Mouse (Mus musculus) gastrocnemius, adult 18-20 months (tissue): ENCODE results near the gene Gpr162. TPM values are rescaled to one million over a fixed set of nuclear protein-coding genes. Genes with fewer than 3 reads are reported as not detected.
"Not testable (repeated sequence)": the region's sequence is repeated elsewhere in the genome, so short reads cannot be mapped to it uniquely, and the experiment has no call there.

Source experiments
- DNase-seq: peaks from one replicate; pipeline ENCODE4 v3.0.0; 2021; ENCODE audit warnings: low spot score
- total RNA-seq, 2 experiments: library from RNA; stranded (reverse); gene quantifications; 2 replicates each; pipeline ENCODE4 v1.2.3; 2021

The Gpr162 gene
- total RNA-seq, 2 experiments from 2014 or later, result 0.09 to 0.21 TPM

DNA sequence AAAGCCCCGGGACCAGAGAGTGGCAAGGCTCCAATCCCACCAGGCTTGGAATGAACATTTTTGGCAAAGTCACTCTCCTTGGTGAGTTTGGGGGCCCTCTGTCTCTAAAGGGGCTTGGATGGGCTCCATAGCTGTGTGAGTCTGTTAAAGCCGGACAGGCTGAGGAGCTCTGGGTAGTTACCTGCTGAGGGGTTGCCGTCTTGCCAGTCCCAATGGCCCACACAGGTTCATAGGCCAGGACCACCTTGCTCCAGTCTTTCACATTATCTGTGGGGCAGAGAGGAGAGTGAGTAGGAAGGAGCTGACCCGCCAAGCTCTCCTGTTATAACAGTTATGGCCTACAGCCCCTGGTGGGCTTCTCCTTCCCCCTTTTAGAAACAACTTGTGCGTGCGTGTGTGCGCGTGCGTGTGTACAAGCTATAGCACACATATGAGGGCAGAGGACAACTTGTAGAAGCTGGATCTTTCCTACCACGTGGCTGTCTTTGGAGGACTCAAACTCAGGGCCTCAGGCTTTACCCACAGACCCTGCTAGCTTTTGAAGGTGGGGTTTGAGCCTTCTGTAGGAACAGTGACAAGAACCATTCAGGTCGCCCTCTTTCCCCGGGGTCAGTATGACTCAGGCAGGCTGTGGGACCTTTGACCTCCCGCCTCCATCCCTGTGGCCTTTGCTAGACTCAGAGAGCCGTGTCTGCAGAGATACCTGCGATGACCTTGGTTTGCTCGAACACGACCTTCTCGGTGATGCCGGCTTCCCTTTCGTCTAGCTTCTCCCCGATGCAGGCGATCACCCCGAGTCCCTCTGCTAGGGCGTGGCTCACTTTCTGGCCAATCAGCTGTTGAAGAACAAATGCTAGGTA, 51.9 kb downstream of the Gpr162 start:
- DNase-seq, result peak; percentile 30

DNA sequence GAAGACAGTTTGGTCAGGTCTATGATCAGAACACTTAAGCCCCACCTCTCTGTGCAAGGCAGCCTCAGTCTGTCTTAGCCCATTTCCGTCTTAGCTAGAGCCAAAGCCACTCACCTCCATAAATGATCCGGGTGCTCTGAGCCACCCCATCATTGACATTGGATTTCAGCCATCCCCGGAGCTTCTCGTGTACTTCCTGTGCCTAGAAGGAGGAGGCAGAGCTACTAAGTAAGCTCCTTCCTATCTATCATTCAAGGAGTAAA, 52.4 kb downstream of the Gpr162 start:
- DNase-seq, result no peak

GRCm38 (mm10) chr6:124810566-124811402, 53.0 kb downstream of the Gpr162 start:
- not testable (repeated sequence) for DNase-seq

- DNase-seq, result no peak
Measured at GRCm38 (mm10) chr6:124809775-124810538, 53.8 kb downstream of the Gpr162 start.

- DNase-seq, result peak; percentile 87
Measured at GRCm38 (mm10) chr6:124809052-124809774, 54.6 kb downstream of the Gpr162 start.

Other genes starting within 250 kb of the Gpr162 start
- gene C1s2, start 227.9 kb downstream of the Gpr162 start, total RNA-seq, result under 1 TPM; 0.48 to 0.76 TPM
- gene Lpcat3, start 201.0 kb downstream of the Gpr162 start, total RNA-seq, result 10 to 100 TPM; 14.4 to 17.8 TPM
- gene Emg1, start 151.8 kb downstream of the Gpr162 start, total RNA-seq, result 10 to 100 TPM; 58.4 to 60.4 TPM
- gene Phb2, start 151.6 kb downstream of the Gpr162 start, total RNA-seq, result 100 to 1,000 TPM; 134 to 155 TPM
- 1 to 10 TPM in 1 of 2 experiments, under 1 TPM in 1; 0.90 to 1.1 TPM for gene Ptpn6, start 125.3 kb downstream of the Gpr162 start, total RNA-seq
- gene Grcc10, start 122.6 kb downstream of the Gpr162 start, total RNA-seq, result 100 to 1,000 TPM; 162 TPM
- gene Gm45234, start 108.0 kb downstream of the Gpr162 start, total RNA-seq, result not detected
- gene Atn1, start 107.5 kb downstream of the Gpr162 start, total RNA-seq, result 10 to 100 TPM; 44.0 to 56.4 TPM
- gene Eno2, start 94.3 kb downstream of the Gpr162 start, total RNA-seq, result 1 to 10 TPM in 1 of 2 experiments, under 1 TPM in 1; 0.87 to 1.2 TPM
- gene Lrrc23, start 84.3 kb downstream of the Gpr162 start, total RNA-seq, result under 1 TPM in 1 of 2 experiments, not detected in 1; 0.31 TPM
- 1 to 10 TPM; 2.2 to 5.3 TPM for gene Spsb2, start 55.3 kb downstream of the Gpr162 start, total RNA-seq
- 1,000 to 10,000 TPM; 2,056 to 2,236 TPM for gene Tpi1, start 49.7 kb downstream of the Gpr162 start, total RNA-seq
- 10 to 100 TPM; 39.9 to 50.1 TPM for gene Usp5, start 34.5 kb downstream of the Gpr162 start, total RNA-seq
- gene Cdca3, start 34.4 kb downstream of the Gpr162 start, total RNA-seq, result under 1 TPM; 0.25 to 0.55 TPM
- gene Gnb3, start 23.7 kb downstream of the Gpr162 start, total RNA-seq, result under 1 TPM; 0.57 to 0.71 TPM
- 1 to 10 TPM; 3.5 to 4.9 TPM for gene P3h3, start 6.2 kb downstream of the Gpr162 start, total RNA-seq
- gene Cd4, start 24.2 kb upstream of the Gpr162 start, total RNA-seq, result under 1 TPM; 0.38 to 0.41 TPM
- under 1 TPM in 1 of 2 experiments, not detected in 1; 0.12 TPM for gene Lag3, start 47.7 kb upstream of the Gpr162 start, total RNA-seq
- gene Ptms, start 56.1 kb upstream of the Gpr162 start, total RNA-seq, result 100 to 1,000 TPM in 1 of 2 experiments, 10 to 100 TPM in 1; 64.3 to 105 TPM
- 100 to 1,000 TPM; 196 to 205 TPM for gene Mlf2, start 67.4 kb upstream of the Gpr162 start, total RNA-seq
- gene Cops7a, start 101.6 kb upstream of the Gpr162 start, total RNA-seq, result 100 to 1,000 TPM; 109 to 121 TPM
- gene Pianp, start 132.7 kb upstream of the Gpr162 start, total RNA-seq, result under 1 TPM; 0.75 to 0.93 TPM
- 10 to 100 TPM; 22.4 to 24.0 TPM for gene Zfp384, start 145.2 kb upstream of the Gpr162 start, total RNA-seq
- 10 to 100 TPM; 22.0 to 23.2 TPM for gene Ing4, start 175.8 kb upstream of the Gpr162 start, total RNA-seq
- gene Acrbp, start 185.7 kb upstream of the Gpr162 start, total RNA-seq, result 1 to 10 TPM; 2.0 to 2.4 TPM
- gene Lpar5, start 203.9 kb upstream of the Gpr162 start, total RNA-seq, result not detected
- 10 to 100 TPM; 64.1 to 70.6 TPM for gene Chd4, start 232.0 kb upstream of the Gpr162 start, total RNA-seq